Mouse (Mus musculus) liver, embryonic 12.5 days (tissue): ENCODE measurements around the gene Rhox11. TPM values are rescaled to one million over a fixed set of nuclear protein-coding genes. Genes with fewer than 3 reads are reported as not detected.
"Not testable (repeated sequence)": the region's sequence is repeated elsewhere in the genome, so short reads cannot be mapped to it uniquely, and the experiment has no call there.

ENCODE experiments used
- ATAC-seq: fragments of 200-750 bp; cut with Nextera tagmentation; 2 replicates; pipeline ENCODE4 v1.8.0; 2017; ENCODE audit warnings: moderate number of reproducible peaks, mild to moderate bottlenecking, moderate library complexity
- H3K27ac ChIP-seq: fragments of 300-500 bp; sonication (generic); 2 replicates; pipeline ENCODE4 v1.5.1; 2016; ENCODE audit warnings: mild to moderate bottlenecking
- H3K27me3 ChIP-seq: fragments of 300-500 bp; sonication (generic); replicated peaks from 2 replicates; pipeline ENCODE4 v1.6.1; 2016; ENCODE audit warnings: mild to moderate bottlenecking, moderate library complexity
- H3K36me3 ChIP-seq: fragments of 300-500 bp; sonication (generic); 2 replicates; pipeline ENCODE4 v1.6.1; 2016; ENCODE audit warnings: mild to moderate bottlenecking, moderate library complexity
- H3K4me1 ChIP-seq: fragments of 300-500 bp; sonication (generic); 2 replicates; pipeline ENCODE4 v1.6.1; 2016
- H3K4me2 ChIP-seq: fragments of 300-500 bp; sonication (generic); 2 replicates; pipeline ENCODE4 v1.6.1; 2016; ENCODE audit warnings: mild to moderate bottlenecking, moderate library complexity
- H3K4me3 ChIP-seq: fragments of 300-500 bp; sonication (generic); 2 replicates; pipeline ENCODE4 v1.5.1; 2016; ENCODE audit warnings: mild to moderate bottlenecking, moderate library complexity
- H3K9ac ChIP-seq: fragments of 300-500 bp; sonication (generic); 2 replicates; pipeline ENCODE4 v1.6.1; 2016; ENCODE audit warnings: mild to moderate bottlenecking, moderate library complexity
- H3K9me3 ChIP-seq: fragments of 300-500 bp; sonication (generic); replicated peaks from 2 replicates; pipeline ENCODE4 v1.6.1; 2016; ENCODE audit warnings: mild to moderate bottlenecking, moderate library complexity
- WGBS: fragments of 180-500 bp; shearing (Covaris S2); methylation state at CpG from one replicate; pipeline ENCODE4 v1.1.7; 2016; ENCODE audit not compliant: insufficient replicate concordance; 5-methylcytosine and 5-hydroxymethylcytosine counted together
- polyA plus RNA-seq: library from polyadenylated mRNA; unstranded; fragments of >200 nt; fragmentation: Nextera tagmentation; extraction: Ambion mirVana; gene quantifications from 2 replicates; pipeline ENCODE4 v1.2.1, GENCODE M21; 2016

The Rhox11 gene
- not detected in 2 replicates for polyA plus RNA-seq

DNA sequence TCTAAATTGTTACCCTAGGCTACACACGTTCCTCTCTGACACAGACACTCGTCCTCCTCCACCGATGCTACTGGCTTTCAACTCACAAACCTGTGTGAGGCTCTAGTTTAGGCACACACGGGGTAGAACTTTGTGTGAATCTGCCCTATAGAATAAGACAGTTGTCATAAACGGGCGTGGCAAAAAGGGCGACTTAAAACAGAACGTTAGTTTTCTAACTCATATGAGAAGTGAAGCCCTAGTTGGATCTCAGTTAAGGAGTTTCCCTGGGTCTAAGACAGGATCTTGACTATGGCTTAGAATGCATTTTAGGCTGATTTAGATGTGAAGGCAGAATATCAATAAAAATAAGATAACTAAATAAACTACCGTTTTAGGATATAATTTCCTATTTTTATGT is at the start of gene Rhox11:
Gene Rhox11, minus strand, starts transcription at position 101 of the 400 bp plus-strand sequence.
- Histone ChIP-seq H3K36me3 (no peaks in the 10 kb centered on the region), H3K27ac (no peak within 1 kb of the TSS), H3K27me3 (no peaks in the 10 kb centered on the region), H3K4me1 (no peaks in the 10 kb centered on the region), H3K4me2 (no peak within 1 kb of the TSS), H3K4me3 (no peak within 1 kb of the TSS), H3K9ac (no peak within 1 kb of the TSS), H3K9me3 (no peaks in the 10 kb centered on the region)
- ATAC-seq = no peak
- WGBS = 68% methylated on average over 9 of the region's 9 CpGs

DNA sequence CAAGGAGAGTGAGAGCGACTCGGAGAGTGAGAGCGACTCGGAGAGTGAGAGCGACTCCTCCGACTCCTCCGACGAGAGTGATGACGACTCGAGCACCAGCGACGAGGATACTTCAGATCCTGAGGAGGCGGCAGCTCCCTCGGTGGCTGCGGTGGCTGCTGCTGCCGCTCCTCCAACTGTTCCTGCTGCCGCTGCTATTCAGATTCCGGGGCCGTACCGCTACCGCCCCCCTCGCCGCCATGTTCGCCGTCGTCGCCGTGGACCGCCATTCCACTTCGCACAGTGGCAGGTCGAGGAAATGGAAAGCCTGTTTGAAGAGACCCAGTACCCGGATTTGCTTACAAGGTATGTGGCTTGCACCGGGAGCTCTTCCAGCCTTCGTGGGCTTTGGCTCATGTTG is 36.5 kb upstream of the Rhox11 start:
- H3K4me2 ChIP-seq = no peak overlapping the region
- ATAC-seq = no peak
- H3K27ac ChIP-seq = no peak overlapping the region
- no peaks in the 10 kb centered on the region for H3K4me1 ChIP-seq
- H3K27me3 ChIP-seq = no peaks in the 10 kb centered on the region
- H3K4me3 ChIP-seq = no peak overlapping the region
- no peak overlapping the region for H3K9ac ChIP-seq
- no peaks in the 10 kb centered on the region for H3K36me3 ChIP-seq
- WGBS = 71% methylated on average over 33 of the region's 34 CpGs
- peaks cover 4% of the 10 kb centered on the region; the same call in 1 of the 2 replicates for H3K9me3 ChIP-seq

DNA sequence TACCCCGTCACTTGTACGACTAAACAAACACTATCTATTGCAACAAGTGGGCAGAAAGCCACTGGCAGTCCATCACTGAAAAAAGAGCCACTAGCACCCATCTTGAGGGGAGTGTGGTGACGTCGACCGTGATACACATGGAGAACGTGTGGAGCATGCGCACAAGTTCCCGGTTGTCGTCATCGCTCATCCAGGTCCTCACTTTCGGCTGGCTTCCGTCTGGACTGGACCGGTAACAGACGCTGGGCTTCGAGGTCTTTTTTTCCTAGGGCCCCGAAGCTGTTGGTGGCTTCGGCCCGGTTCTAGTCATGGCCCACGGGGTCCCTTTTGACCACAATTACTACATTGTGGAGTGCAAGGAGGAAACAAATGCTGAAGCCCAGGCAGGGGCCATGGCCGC is 36.0 kb upstream of the Rhox11 start, which contains the start of gene Rhox13:
Gene Rhox13, plus strand, starts transcription at position 238 of the 400 bp plus-strand sequence.
- no peaks in the 10 kb centered on the region for H3K27me3 ChIP-seq
- peaks cover 4% of the 10 kb centered on the region; the same call in 1 of the 2 replicates for H3K9me3 ChIP-seq
- no peak within 1 kb of the TSS for H3K4me3 ChIP-seq
- H3K9ac ChIP-seq = no peak within 1 kb of the TSS
- H3K36me3 ChIP-seq = no peaks in the 10 kb centered on the region
- no peak within 1 kb of the TSS for H3K27ac ChIP-seq
- WGBS = 85% methylated on average over 20 of the region's 20 CpGs
- no peaks in the 10 kb centered on the region for H3K4me1 ChIP-seq
- no peak for ATAC-seq
- H3K4me2 ChIP-seq = no peak within 1 kb of the TSS

DNA sequence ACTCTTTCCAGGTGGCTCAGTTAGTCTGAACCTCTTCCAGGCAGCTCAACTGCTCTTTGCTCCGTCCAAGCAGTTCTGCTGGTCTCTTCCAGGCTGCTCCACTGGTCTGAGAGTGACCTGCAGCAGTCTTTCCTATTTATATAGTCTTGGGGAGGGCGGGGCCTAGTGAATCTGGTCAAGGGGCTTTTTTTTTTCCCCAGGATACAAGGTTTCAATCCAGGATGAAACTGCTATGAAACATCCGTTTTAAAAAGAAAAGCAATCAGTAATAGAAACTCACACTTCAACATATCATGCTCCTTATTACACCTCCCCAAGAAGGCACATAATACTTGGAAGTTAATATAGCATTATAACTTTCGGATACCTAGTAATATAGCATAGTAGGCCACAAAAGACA is 25.9 kb upstream of the Rhox11 start, which contains the start of gene Rhox12:
Gene Rhox12, minus strand, starts transcription at position 101 of the 400 bp plus-strand sequence.
- Histone ChIP-seq H3K27ac (no peak within 1 kb of the TSS), H3K9ac (no peak within 1 kb of the TSS), H3K4me1 (no peaks in the 10 kb centered on the region), H3K36me3 (no peaks in the 10 kb centered on the region), H3K4me3 (no peak within 1 kb of the TSS), H3K9me3 (no peaks in the 10 kb centered on the region), H3K27me3 (no peaks in the 10 kb centered on the region), H3K4me2 (no peak within 1 kb of the TSS)
- 50% methylated on average over 4 of the region's 4 CpGs for WGBS
- ATAC-seq = no peak

DNA sequence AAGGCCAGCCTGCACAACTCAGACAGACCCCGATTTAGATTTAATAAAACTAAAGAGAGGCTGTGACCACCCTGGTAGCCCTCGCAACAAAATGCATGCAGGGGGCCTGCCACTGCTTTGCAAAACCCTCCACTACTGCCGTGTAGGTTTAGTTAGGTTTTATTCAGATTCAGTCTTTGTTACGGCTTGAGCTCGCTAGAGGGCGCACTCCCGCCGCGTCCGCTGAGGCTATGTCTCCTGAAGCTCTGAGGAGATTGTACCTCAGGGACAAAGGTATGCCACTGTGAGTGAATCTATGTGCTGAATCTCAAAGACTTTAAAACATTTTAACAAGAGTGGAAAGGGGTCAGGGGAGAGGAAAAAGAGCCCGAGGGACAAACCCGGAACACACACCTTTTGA is 715 bp downstream of the Rhox11 start:
- Histone ChIP-seq H3K27ac (no peak overlapping the region), H3K4me1 (no peaks in the 10 kb centered on the region), H3K27me3 (no peaks in the 10 kb centered on the region), H3K9me3 (no peaks in the 10 kb centered on the region), H3K36me3 (no peaks in the 10 kb centered on the region), H3K4me2 (no peak overlapping the region), H3K4me3 (no peak overlapping the region), H3K9ac (no peak overlapping the region)
- WGBS = 10% methylated on average over 12 of the region's 12 CpGs
- ATAC-seq = no peak

DNA sequence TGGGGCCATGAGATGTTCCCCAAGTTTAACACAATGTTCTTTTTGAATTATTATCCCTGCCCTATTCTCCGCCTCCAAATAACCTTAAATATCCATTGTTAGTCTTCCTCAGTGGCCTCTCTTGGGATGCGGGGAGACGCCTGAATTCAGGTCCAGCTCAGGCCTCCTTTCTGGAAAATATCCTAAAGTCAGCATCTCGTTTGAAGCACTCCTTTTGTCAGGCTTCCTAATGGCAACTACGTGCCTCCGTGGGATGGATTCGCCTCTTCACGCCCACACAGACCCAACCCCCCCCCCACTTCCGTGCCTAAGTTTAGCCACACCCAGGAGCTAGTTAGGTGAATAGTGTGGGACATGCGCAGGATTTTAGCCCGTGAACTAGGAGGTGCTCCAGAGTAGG is 18.8 kb downstream of the Rhox11 start, which contains the start of gene Rhox10:
Gene Rhox10, plus strand, starts transcription at position 301 of the 400 bp plus-strand sequence.
- no peak for ATAC-seq
- no peaks in the 10 kb centered on the region for H3K9me3 ChIP-seq
- H3K4me3 ChIP-seq = no peak within 1 kb of the TSS
- H3K27me3 ChIP-seq = no peaks in the 10 kb centered on the region
- WGBS = 77% methylated on average over 11 of the region's 11 CpGs
- no peaks in the 10 kb centered on the region for H3K36me3 ChIP-seq
- H3K4me2 ChIP-seq = no peak within 1 kb of the TSS
- no peak within 1 kb of the TSS for H3K27ac ChIP-seq
- no peaks in the 10 kb centered on the region for H3K4me1 ChIP-seq
- no peak within 1 kb of the TSS for H3K9ac ChIP-seq

DNA sequence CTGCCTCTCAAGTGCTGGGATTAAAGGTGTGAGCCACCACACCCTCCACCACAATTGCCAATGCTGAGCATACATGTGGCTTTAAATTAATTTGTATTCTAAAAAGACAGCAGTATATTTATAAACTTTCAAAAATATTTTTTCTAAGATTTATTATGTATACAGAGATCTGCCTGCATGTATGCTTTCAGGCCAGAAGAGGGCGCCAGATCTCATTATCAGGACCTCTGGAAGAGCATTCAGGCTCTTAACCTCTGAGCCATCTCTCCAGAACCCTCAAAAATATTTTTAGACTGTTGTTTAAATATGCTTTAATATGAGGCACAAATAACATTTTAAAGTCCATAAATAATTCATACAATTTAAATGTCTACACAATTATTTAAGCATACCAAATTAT is 23.4 kb downstream of the Rhox11 start:
- H3K4me3 ChIP-seq = no peak overlapping the region
- ATAC-seq = no peak
- no peaks in the 10 kb centered on the region for H3K36me3 ChIP-seq
- H3K4me1 ChIP-seq = no peaks in the 10 kb centered on the region
- H3K4me2 ChIP-seq = no peak overlapping the region
- H3K9me3 ChIP-seq = no peaks in the 10 kb centered on the region
- H3K9ac ChIP-seq = no peak overlapping the region
- H3K27me3 ChIP-seq = no peaks in the 10 kb centered on the region
- 0% methylated on average over 1 of the region's 1 CpGs for WGBS
- H3K27ac ChIP-seq = no peak overlapping the region

DNA sequence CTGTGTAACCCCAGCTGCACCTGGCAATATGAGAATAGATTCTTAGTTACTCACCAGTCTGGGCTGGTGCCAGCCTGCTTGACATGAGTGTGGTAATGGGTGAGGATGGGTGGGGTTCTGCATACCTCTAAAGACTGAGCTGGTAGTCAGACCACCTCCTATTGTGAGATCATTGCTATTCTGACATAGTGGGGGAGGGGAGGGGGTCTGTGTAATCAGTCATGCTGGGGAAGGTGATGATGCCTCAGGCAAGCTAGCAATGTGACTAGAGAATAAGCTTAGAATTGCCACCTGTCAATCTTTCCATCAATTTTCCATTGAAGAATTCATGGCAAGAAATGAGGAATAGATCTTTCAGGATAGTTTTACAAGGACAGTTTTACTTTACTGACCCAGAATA is 41.9 kb downstream of the Rhox11 start, which contains the start of gene Btg1-ps2:
Gene Btg1-ps2, minus strand, starts transcription at position 101 of the 400 bp plus-strand sequence.
- H3K27me3 ChIP-seq, H3K9me3 ChIP-seq, H3K36me3 ChIP-seq, H3K4me1 ChIP-seq, ATAC-seq, H3K4me2 ChIP-seq, H3K27ac ChIP-seq, H3K9ac ChIP-seq, H3K4me3 ChIP-seq: not testable (repeated sequence)

DNA sequence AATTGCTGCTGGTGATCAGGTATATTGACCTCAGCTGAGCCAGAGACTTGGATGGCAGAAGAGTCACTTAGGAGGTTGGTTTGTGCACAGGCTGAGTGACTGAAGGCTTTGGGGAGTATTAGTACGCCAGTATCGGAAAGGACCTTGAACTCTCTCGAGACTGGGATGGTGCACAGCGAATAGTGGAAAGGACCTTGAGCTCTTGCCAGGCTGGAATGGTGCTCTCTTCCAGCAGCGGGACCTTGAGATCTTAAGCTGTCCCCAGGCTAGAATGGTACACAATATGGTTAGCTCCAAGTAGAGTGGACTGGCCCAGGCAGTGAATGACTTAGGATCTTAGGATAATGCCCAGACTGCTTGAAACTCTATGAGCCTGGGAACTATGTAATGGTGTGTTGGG is 45.3 kb downstream of the Rhox11 start:
- 71% methylated on average over 5 of the region's 5 CpGs for WGBS
- Histone ChIP-seq H3K4me3 (no peak overlapping the region), H3K27ac (no peak overlapping the region), H3K9me3 (no peaks in the 10 kb centered on the region), H3K9ac (no peak overlapping the region), H3K4me2 (no peak overlapping the region), H3K36me3 (no peaks in the 10 kb centered on the region), H3K4me1 (no peaks in the 10 kb centered on the region), H3K27me3 (no peaks in the 10 kb centered on the region)
- ATAC-seq = no peak

DNA sequence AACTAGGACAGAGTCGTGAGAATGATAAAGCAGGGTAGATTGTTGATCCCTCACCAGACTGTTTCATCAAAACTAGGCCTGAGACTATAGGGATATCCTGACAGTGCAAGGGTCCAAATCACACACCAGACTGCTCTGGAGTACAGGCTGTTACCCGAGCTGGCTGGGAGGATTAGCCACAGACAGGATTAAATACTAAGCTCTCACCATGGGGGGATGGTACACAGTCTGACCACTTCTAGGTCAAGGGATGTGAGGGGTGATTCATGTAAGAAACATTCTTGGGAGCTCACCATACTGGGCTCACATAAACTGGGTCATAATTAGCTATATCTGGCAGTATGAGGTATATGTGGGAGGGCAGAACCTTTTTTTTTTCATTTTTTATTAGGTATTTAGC is 51.1 kb downstream of the Rhox11 start:
- Histone ChIP-seq H3K27me3 (no peaks in the 10 kb centered on the region), H3K4me2 (no peak overlapping the region), H3K4me3 (no peak overlapping the region), H3K9ac (no peak overlapping the region), H3K36me3 (no peaks in the 10 kb centered on the region), H3K9me3 (no peaks in the 10 kb centered on the region), H3K4me1 (no peaks in the 10 kb centered on the region), H3K27ac (no peak overlapping the region)
- 35% methylated on average over 2 of the region's 2 CpGs for WGBS
- ATAC-seq = no peak

Other genes with a start within 250 kb of the Rhox11 start
- not detected in 2 replicates for gene Rhox8, start 206.2 kb downstream of the Rhox11 start, polyA plus RNA-seq
- gene Rhox7b, start 187.9 kb downstream of the Rhox11 start, polyA plus RNA-seq = not detected in 2 replicates
- gene Rhox9, start 183.4 kb downstream of the Rhox11 start, polyA plus RNA-seq = not detected in 2 replicates
- not detected in 2 replicates for gene Btg1-ps1, start 66.3 kb downstream of the Rhox11 start, polyA plus RNA-seq
- gene Btg1-ps2, start 42.0 kb downstream of the Rhox11 start, polyA plus RNA-seq = not detected in 2 replicates
- gene Rhox10, start 18.7 kb downstream of the Rhox11 start, polyA plus RNA-seq = not detected in 2 replicates
- gene Rhox12, start 25.8 kb upstream of the Rhox11 start, polyA plus RNA-seq = not detected in 2 replicates
- not detected in 2 replicates for gene Rhox13, start 36.1 kb upstream of the Rhox11 start, polyA plus RNA-seq
- 1.7 and 2.2 TPM in 2 replicates for gene Zbtb33, start 104.7 kb upstream of the Rhox11 start, polyA plus RNA-seq
- gene Tmem255a, start 167.3 kb upstream of the Rhox11 start, polyA plus RNA-seq = 4.3 and 4.9 TPM in 2 replicates
- gene Atp1b4, start 231.0 kb upstream of the Rhox11 start, polyA plus RNA-seq = not detected in 2 replicates